Mouse (Mus musculus) urinary bladder, postnatal 4 days (tissue): ENCODE measurements at regions not wholly inside any gene's neighbourhood (a gene's known extent, or its start where the extent isn't known, plus 50 kb on each side); places are given as distances from the start of the nearest gene placed in this dataset.

Source experiments
- DNase-seq, 2 experiments: peaks; one replicate each; pipeline ENCODE4 v3.0.0; 2021 to 2022; ENCODE audit warnings: low spot score in 2 of 2

GRCm38 (mm10) chr2:77358176-77358575 is 77.8 kb upstream of the Sestd1 start:
- DNase-seq = no peak

- no peak for DNase-seq
Observed at GRCm38 (mm10) chr2:77356798-77357197, 76.4 kb upstream of the Sestd1 start.

GRCm38 (mm10) chr2:77351987-77352628 is 71.7 kb upstream of the Sestd1 start:
- DNase-seq = no peak

- no peak for DNase-seq
Observed at GRCm38 (mm10) chr2:77347027-77347426, 66.6 kb upstream of the Sestd1 start.

GRCm38 (mm10) chr2:77343736-77344440 is 63.5 kb upstream of the Sestd1 start:
- no peak for DNase-seq

- DNase-seq = no peak
Observed at GRCm38 (mm10) chr2:77342416-77342815, 62.0 kb upstream of the Sestd1 start.

GRCm38 (mm10) chr2:77341575-77342332 is 61.4 kb upstream of the Sestd1 start:
- DNase-seq = peak; percentile 87 to 96

- no peak for DNase-seq
Observed at GRCm38 (mm10) chr2:77340076-77340475, 59.7 kb upstream of the Sestd1 start.

GRCm38 (mm10) chr2:77337786-77338406 is 57.5 kb upstream of the Sestd1 start:
- DNase-seq = no peak

GRCm38 (mm10) chr2:77337318-77337717 is 56.9 kb upstream of the Sestd1 start:
- DNase-seq = no peak

GRCm38 (mm10) chr2:77336810-77337209 is 56.4 kb upstream of the Sestd1 start:
- no peak for DNase-seq

GRCm38 (mm10) chr2:77334706-77335105 is 54.3 kb upstream of the Sestd1 start:
- no peak for DNase-seq

GRCm38 (mm10) chr2:77333394-77334079 is 53.1 kb upstream of the Sestd1 start:
- DNase-seq = no peak
